Mouse (Mus musculus): ENCODE results near the gene Klkb1.

DNA sequence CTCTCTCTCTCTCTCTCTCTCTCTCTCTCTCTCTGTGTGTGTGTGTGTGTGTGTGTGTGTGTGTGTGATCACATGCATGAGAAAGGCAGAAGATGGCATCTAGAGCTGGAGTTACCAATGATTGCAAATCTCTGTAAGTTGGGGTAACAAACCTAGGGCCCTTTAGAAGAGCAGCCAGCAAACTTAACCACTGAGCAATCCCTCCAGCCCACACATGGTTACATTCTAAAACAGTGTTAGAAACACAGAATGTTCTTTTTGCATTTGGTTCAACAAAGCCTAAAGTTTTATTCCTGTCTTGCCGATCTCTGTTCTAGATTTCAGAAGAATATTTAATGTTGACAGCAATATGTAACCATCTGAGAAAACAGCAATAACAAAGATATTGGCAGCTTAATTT, 41.1 kb downstream of the Klkb1 start:
- TF ChIP-seq CTCF (IDR thresholded peaks at IDR 0.05; ENCODE audit: low read depth), result no peak
- TF ChIP-seq EP300 (optimal IDR thresholded peaks at IDR 0.05), result no peak
